Mouse (Mus musculus) megakaryocyte, embryonic 14.5 days (primary cell): ENCODE measurements around the gene Sptlc2.

Source experiments
- FLI1 ChIP-seq: IDR thresholded peaks from 2 replicates; pipeline ENCODE4 v1.6.1; 2012; ENCODE audit warnings: low read length, inconsistent platforms, mixed read lengths
- GATA1 ChIP-seq: IDR thresholded peaks from 3 replicates; pipeline ENCODE4 v1.6.1; 2012; ENCODE audit warnings: mixed read lengths, low read length, inconsistent platforms, borderline replicate concordance

DNA sequence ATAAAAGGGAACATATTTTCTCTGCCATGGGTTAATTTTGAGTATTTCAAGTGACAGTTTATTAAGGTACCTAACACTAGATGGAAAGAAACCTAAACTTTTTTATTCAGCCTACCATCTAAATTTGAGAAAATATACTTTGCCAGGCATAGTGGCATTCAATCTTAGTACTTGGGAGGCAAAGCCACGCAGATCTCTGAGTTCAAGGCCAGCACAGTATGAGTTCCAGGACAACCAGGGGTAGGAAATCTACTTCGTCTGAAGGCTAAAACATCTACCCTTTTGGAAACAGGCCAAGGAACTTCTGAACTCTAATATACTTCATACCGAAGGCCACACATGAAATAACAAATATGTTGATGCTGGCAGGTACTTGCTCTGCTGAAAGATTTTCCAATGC lies 26.0 kb downstream of the Sptlc2 start:
- no peak for TF ChIP-seq GATA1
- TF ChIP-seq FLI1: no peak
